Mouse (Mus musculus) layer of hippocampus, adult 8-10 months (tissue): Measurements from ENCODE around the gene Lpin2. TPM values are rescaled to one million over a fixed set of nuclear protein-coding genes. Genes with fewer than 3 reads are reported as not detected.

Experiments used
- DNase-seq, 2 experiments: peaks; one replicate each; pipeline ENCODE4 v3.0.0; 2022; ENCODE audit warnings: low spot score in 2 of 2
- total RNA-seq, 4 experiments: library from RNA; stranded (reverse); gene quantifications; 2 replicates each; pipeline ENCODE4 v1.2.4; 2022

The Lpin2 gene
- total RNA-seq, 4 experiments from 2014 or later, result 87.1 to 123 (median 105) TPM

DNA sequence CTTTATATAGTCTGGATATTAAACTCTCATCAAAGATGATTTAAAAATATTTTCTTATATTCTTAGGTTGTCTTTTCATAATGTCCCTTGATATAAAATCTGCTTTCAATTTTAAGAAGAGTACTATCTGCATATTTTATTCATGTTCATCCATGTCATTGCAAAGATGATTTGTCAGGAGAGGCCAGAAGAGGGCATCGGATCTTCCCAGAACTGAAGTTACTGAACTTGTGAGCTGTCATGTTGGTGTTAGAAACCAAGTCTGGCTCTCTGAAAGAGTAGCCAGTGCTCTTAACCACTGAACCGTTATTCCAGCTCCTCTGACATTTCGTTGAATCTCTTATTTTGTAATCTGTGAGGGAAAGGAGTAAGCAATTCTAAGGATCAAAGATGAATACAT is 17.0 kb downstream of the Lpin2 start:
- no peak for DNase-seq

DNA sequence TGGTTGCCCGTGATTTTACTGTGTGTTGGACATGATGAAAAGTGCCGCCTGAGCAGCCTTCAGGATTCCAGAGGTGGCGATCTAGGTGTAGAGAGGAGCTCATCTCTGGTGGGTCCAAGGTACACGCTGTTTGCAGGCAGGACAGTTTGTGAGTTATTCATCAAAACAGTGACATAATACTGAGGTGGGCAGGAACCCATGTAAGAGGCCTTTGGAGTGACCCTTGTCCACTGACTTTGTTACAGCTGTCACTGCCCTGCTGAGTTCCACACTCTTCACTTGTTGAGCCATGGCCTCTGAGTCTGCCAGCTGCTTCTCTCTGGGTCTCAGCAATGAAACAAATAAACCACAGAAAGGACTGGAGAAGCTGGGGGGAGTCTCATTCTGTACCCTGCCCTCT is 19.8 kb downstream of the Lpin2 start:
- DNase-seq, result no peak

DNA sequence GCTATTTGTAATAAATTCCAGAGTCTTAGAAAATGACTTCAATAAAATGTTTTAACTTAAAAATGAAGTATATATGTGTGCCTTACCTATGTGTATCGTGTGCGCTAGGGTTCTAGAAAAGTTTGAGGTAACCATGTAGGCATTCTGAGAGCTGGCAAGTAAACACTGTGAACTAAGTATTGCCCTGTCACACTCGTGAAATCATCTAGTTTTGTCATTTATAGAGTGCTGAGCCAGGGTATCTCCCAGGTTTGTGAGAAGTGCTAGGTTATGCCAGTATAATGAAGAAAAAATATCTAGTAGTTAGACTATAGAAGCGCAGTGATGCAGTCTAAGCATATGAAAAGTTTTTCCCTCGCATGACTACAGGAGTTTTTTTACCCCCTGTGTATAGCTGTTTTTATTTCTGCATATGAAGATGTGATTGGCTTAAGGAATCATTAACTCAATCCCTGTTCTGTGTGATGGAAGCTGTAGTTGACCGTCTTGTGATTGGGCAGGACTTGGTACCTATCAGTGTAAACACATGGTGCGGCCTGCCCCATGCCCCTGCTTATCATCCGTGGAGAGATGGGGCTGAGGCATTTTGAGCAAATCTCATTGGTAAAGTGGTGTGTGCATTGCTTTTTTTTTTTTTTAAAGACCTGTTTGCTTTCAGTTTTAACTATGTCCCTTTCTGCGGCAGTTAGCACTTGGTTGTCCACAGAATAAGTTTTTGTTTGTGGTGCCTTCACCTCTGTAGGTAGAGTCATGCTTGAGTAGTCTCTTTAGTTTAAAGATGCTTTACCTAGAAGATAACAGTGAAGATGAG is 21.8 kb downstream of the Lpin2 start:
- no peak for DNase-seq

DNA sequence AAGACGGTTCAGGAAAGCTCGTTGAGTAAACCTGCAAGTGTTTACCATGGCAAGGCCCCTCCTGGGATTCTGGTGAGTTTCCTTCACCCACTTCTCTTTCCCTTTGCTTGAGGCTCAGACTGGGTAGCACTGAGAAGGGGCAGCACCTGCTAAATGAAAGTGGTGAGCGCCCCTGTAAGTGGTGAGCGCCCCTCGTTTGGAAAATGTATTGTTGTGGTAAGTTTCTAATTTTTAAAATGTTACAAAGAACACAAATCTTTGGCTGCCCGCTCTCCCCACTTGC is 22.4 kb downstream of the Lpin2 start:
- DNase-seq, result no peak

DNA sequence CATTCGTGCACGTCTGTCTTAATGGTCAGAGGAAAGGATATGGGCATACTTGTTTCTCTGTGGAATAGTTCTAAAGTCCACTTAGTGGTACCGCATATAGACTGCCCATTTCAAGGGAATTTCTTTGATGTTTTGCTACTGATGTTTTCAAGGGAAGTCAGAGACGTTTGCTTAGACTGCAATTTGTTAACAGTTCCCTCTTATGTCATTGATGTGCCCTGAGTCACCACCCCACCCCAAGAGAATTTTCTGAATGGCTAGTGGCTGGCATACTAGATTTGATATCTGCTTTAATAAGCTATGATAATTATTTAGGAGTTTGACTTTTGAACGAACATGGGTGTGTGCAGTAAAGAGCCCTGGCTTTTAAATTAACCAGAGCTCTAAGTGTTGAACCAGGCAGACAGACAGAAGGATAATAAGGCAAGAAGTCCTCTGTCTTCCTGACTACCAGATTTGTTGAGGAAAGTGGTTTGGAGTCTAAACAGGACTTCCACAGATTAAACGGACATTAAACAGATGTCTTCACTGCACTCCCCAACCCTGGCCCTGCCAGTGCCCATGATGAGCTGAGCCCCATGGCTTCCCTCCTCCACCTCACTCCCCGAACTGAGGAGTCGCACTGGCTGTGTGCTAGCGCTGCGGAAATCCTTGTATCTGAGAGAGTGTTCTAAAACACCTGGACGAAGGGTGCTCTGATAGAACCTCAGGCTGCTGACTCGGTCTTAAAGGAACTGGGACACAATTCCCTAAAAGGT is 24.0 kb downstream of the Lpin2 start:
- DNase-seq, result no peak

DNA sequence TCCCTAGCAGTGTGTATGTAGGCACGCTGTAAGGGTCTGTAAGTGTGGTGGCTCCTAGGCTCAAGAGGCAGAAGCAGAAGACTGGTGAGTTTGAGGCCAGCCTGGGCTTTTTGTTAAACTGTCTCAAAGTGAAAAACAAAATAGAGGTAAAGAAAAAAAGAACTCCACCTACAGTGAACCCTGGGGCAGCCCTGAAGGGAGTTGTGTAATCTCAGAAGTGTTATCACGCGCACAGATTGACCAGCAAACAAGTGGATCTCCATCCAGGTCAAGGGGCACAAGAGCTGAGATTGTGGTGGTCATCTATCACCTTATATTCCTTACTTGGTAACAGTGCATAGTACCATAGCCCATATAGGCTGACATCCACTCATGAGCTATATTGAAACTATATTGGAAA is 24.9 kb downstream of the Lpin2 start:
- DNase-seq, result no peak

DNA sequence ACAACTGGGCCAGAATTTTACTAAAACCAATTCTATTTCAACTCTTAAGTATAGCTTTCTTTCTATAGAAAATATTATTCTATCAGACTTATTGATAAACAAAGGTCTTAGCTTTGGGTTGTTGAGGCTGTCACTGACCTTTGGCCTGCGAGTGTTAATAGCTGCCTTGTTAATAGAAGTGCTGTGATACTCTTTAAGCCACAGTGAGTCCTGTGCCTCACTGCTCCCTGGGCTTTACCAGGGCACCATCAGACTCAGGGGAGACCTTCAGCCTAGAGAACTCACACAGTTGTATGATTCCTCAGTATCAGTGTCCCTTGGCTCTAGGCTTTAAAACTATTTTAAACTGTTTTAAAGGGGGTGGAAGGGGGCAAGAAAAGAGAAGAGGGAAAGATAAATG is 26.0 kb downstream of the Lpin2 start:
- DNase-seq, result no peak

DNA sequence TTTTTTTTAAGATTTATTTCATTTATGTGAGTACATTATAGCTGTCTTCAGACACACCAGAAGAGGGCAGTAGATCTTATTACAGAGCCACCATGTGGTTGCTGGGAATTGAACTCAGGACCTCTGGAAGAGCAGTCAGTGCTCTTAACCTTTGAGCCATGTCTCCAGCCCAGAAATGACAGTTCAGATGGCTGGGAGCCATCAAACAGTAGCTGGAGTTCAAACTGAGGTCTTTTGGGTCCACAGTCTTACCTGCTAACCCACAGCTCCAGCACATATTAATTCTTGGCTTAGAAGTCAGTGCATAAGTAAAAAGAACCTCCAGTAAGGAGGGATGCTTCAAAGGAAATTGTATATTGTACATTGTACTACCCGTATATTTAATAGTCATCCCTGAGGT is 26.6 kb downstream of the Lpin2 start:
- no peak for DNase-seq

DNA sequence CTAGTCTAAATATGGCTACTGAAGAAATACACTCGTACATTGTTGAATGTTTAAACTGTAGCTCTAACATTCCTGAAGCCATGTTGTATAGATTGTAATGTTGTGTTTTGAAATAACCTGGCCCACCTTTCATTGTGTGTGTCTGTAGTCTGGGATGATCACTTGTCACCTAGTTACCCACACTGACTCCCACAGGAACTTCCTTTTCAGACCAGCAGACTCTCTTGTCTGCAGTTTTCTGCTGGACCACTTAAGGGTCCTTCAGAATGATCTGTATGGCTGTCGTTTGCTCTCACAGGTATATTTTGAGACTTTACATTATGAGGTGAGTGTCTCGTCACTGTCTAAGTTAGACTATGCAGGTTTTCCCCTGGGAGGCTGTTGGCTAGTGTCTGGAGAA is 27.6 kb downstream of the Lpin2 start:
- no peak for DNase-seq

DNA sequence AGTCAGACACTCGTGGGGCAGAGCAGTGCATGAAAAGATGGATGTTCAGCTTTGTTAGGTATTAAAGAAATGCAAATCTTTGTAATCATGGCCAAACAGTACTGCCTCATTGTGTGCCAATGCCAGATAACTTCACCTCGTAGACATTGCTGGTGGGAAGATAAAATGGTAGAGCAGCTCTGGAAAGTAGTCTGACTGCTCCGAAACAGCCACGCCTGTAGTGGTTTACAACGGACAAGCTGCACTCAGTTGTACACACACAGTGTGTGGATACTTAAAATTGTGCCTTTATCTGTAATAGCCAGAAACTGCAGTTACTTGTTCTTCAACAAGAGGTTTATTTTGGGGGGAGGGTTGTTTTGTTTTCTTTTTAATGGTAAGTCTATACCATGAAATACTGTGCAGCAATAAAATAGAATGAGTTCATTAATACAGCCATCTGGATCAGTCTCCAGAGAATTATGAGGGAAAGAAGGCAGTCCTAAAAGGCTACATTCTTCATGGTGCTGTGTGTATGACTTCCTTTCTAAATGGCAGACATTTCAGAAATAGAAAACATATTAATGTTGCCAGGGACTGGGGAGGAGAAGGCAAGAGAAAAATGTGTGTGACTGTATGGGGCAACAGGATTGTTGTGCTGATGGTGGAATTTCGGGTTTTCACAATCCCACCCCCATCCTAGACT is 29.7 kb downstream of the Lpin2 start:
- DNase-seq, result no peak

DNA sequence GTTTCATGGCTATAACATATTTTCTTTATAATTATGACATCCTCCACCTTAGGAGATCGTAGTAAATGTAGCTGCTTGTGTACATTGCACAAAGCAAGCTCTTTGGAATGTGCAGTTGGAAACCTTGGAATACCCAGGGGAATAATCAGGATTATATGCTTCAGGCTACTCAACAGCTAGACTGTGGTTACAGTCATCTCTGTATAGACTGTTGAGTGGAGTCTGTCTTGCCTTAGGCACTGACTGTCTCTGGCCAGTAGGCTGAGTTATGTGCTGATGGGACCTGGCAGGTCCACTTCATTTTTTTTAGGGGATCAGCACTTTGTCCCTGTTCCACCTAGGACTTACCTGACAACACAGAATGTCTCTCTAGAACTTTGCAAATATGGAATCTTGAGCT is 31.3 kb downstream of the Lpin2 start:
- no peak for DNase-seq

DNA sequence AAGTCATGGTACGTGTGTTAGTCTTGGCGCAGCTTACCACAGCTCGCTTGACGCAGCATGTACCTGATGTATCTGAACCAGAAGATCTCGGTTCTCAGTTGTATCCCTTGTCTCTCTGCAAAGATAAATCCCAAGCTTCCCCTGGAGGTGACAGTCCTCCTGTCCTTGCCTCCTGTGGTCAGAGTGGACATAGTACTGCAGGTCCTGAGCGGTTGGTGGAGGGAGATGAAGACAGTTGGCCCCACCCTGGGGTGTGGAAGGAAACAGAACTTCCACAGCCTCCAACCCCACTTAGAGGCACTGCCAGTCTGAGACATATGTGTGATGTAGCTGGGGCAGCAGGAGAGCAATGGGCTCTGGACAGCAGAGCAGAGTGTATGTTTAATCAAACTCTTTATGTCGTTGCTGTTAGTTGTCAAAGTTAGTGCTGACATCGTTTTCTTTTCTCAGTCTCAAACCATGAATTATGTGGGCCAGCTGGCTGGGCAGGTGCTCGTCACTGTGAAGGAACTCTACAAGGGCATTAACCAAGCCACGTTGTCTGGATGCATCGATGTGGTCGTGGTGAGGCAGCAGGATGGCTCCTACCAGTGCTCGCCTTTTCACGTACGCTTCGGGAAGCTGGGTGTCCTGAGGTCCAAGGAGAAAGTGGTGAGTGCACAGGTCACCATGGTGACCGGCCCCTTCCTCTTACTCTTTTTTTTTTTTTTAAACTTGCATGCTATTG is 32.3 kb downstream of the Lpin2 start:
- no peak for DNase-seq

DNA sequence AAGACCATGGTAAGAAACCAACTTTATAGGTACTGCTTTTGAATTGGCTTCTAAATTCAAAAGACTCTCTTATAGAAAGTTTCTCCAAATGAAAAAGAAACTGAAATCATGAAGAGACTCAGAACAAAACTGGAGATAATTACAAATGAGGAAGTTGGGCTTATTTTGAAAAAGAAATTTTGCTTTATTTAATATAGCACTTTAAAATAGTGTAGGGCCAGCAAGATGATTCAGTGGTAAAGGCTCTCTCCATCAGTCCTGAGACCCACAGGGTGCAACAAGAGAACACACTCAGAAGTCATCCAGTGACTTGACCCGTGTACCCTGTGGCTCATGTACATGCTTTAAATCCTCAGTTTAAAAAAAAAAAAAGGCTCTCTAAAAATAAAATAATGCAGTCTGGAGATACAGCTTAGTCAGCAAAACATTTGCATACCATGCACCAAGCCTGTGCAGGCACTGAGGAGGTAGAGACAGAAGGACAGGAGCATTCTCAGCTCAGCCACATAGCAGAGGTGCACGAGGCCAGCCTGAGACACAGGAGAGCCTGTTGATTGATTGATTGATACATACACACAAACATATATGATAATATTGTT is 33.0 kb downstream of the Lpin2 start:
- DNase-seq, result no peak

DNA sequence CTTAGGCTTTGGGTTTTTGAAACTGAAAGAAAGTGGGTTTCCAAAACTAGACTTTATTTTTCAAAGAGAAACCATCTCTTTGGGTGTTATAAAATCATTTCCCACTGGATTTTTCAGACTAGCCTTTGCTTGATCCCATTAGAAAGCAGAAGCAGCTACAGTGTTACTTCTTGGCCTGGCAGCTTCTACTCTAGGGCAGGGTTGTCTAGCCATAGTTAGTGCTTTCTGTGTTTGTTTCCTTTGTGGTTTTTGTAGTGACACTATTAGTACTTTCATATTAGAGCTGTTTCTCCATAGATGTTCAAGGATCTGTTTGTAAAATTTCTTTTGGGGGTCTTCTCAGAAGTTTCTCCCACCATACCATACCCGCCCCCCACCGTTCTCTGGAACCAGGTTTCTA is 33.9 kb downstream of the Lpin2 start:
- DNase-seq, result no peak

DNA sequence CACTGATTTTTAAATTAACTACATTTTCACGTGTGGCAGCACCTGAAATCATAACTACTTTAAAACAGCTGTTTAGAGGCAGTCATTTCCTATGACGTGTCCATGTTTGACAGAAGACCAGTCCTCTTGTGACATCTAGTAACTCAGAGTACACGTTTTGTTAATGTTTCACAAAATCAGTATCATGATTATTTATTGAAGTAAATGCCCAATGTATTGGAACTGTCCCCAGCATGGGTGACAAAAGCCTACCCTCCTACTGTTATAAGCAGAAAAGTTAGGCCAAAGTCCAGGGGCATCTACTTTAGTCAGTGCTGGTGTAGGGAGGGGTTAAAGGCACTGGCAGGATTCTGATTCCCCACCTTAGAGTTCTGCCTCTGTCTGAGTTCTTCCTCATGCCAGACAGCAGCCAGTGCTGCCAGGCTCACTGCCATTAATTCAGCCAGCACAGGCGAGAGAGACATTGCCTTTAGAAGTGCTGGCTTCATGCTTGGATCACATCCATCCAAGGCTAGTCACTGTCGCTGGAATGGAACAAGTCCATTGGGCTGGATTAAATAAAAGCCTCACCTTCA is 34.8 kb downstream of the Lpin2 start:
- no peak for DNase-seq

DNA sequence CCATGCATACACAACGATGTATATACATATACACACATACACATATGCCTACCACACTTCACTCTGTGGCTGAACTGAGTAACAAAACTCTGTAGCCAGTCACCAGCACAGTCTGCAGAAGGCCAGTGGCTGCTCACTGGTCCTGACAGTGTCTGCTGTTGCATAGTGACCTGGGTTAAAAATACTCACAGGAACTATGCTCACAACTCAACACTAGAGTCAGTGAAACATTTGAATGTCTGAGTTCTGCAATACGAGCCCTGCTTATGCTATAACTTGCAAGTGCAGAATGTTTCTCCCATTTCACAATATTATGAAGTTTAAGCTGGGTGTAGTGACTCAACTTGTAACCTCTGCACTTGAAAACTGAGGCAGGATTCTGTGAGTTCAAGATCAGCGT is 39.0 kb downstream of the Lpin2 start:
- DNase-seq, result no peak

DNA sequence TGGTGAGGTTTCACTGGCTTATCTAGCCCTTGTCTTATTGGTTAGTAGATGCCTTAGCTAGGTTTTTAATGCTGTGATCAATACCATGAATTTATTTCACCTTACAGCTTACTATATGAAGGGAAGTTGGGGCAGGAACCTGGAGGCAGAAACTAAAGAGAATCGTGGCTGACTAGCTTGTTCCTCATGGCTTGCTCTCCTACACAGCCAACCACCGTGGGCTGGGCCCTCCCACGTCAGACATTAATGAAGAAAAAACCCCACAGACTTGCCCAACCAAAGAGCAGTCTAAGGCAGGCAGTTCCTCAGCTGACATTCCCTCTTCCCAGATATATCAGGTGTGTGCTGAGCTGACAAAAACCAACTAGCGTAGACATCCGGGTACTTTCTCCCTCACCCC is 41.3 kb downstream of the Lpin2 start:
- DNase-seq, result no peak

DNA sequence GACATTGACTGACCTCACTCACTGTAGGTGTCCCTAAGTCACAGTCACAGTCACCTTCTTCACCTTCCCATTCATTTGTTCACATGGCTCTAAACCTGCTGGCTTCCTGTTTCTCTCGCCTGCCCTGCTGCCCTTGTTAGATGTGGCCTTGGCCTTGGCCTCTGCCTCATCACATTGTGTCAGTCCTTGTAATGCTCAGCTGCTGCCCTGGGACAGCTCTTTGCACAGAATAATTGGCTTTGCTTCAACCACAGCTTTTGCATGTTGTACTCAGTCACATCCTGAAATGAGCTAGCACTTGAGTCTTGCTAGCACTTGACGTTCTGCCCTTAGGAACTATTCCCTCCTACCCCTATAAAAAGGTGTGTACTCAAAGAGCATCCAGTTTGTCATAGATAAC is 42.2 kb downstream of the Lpin2 start:
- DNase-seq, result no peak

DNA sequence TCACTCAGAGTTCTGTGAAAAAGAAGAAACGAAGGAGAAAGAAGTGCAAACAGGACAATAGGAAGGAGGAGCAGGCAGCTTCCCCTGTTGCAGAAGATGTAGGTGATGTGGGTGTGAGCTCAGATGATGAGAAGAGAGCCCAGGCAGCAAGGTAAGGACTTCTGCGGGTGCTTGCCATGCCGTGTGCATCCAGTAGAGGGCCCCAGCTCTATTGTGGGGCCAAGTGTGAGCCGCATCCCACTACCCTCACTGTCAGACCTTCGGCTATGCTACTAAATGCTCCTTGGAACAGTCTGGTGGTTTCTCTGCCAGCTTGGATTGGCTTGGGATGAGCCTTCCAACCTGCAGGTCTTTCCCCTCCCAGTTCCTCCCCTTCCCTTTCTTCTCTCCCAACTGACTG is 42.7 kb downstream of the Lpin2 start:
- DNase-seq, result no peak

DNA sequence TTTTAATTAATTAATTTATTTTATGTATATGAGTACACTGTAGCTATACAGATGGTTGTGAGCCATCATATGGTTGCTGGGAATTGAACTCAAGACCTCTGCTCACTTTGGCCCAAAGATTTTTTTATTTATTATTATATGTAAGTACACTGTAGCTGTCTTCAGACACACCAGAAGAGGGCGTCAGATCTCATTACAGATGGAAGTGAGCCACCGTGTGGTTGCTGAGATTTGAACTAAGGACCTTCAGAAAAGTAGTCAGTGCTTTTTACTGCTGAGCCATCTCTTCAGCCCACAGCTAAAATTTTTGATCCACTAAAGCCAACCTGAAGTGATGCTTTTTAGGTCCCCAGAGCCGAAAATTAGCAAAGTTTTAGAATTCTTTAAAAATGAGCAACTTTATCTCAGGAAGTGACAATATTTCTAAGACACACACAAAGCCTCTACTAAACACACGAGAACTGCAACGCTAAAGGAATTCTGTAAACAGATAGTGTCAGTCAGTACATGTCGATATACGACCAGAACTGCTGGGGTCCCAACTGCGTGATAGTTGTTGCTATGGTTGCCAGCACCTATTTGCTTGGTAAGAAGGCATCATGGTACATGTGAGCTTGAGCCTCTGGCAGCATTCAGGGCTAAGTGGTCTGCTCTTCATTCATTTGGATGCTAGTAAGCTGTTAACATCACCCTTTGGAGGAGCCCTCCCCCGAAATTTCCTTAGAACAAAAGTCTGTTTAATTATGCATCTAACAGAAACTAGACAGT is 45.0 kb downstream of the Lpin2 start:
- no peak for DNase-seq

DNA sequence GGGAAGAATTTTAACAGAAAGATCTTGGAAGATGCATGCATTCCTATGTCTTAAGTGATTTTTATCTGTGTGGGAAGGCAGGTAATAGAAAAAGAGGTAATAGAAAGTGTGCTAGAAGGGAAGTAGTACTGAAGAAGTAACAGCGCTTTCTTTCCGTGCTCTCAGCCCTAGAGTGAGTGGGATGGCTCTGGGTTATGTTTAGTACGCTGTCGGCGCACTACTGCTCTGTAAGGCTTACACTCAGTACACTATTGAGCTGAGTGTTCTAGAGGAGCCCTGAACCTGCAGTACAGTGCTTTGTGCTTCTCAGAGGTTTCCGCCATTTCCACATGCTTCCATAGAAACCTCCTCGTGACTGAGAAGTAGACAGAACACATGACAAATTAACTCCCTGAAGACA is 46.3 kb downstream of the Lpin2 start:
- DNase-seq, result no peak
